In genomic region chr10:11449556-11450305, GRCm38 (mm10) we compare ENCODE assay signal across 8 mouse cellular contexts.
DNase-seq lines count a peak whose midpoint lies in the region; ATAC-seq lines count a peak whose summit lies in the region.

No protein-coding gene starts in this region.

- no peaks in the 10 kb centered on the region for H3K36me3 ChIP-seq in midbrain, embryonic 14.5 days (ENCODE audit: control insufficient read depth, insufficient read depth, low read length)

- H3K4me1 ChIP-seq in midbrain, embryonic 14.5 days (ENCODE audit: control insufficient read depth, insufficient read depth, low read length), result no peaks in the 10 kb centered on the region

- peak; percentile 71 for DNase-seq in CD4-positive, CD25-positive, alpha-beta regulatory T cell, adult 2 months (ENCODE audit: low read depth, low spot score)
- peak; percentile 90 for DNase-seq in embryo, embryonic 11 days
- DNase-seq in gastrocnemius, postnatal 4 days (ENCODE audit: low spot score in 2 of 2), result peak; percentile 60 to 76
- DNase-seq in kidney, adult 18-20 months, result peak; percentile 72
- DNase-seq in left cerebral cortex, postnatal 4 days, result peak; percentile 88
- DNase-seq in midbrain, embryonic 14.5 days, result peak; percentile 98
- DNase-seq in spleen, postnatal 4 days (ENCODE audit: low spot score in 2 of 2), result peak; percentile 41 to 84

- H3K9ac ChIP-seq in midbrain, embryonic 14.5 days (replicated peaks; ENCODE audit: low read length), result no peak overlapping the region; the same call in 1 of the 2 replicates

- peak overlapping the region; percentile 49; the same call in 1 of the 2 replicates for H3K27ac ChIP-seq in midbrain, embryonic 14.5 days (replicated peaks; ENCODE audit: low read depth, low read length)

- ATAC-seq in CD4-positive, CD25-positive, alpha-beta regulatory T cell, adult 4 months, result no peak
- peak; percentile 89 for ATAC-seq in midbrain, embryonic 14.5 days (ENCODE audit: low FRiP score, low TSS enrichment)

- no peaks in the 10 kb centered on the region for H3K27me3 ChIP-seq in midbrain, embryonic 14.5 days (ENCODE audit: control insufficient read depth, insufficient read depth, low read length)

- no peaks in the 10 kb centered on the region for H3K9me3 ChIP-seq in midbrain, embryonic 14.5 days (ENCODE audit: control insufficient read depth, low read length)

- H3K4me2 ChIP-seq in midbrain, embryonic 14.5 days (ENCODE audit: low read length), result peak overlapping the region; percentile 29

- intact Hi-C loops in left cerebral cortex, postnatal 4 days (cut with DNase I), result loop anchor here (2.0 kb wide), 2 partner anchors 1159 to 1165 kb away; no protein-coding TSS in a partner anchor

- 34% methylated on average over 23 of the region's 23 CpGs for WGBS in midbrain, embryonic 14.5 days

- no peak overlapping the region for H3K4me3 ChIP-seq in midbrain, embryonic 14.5 days (replicated peaks; ENCODE audit: low read depth, low read length)
